Mouse (Mus musculus): ENCODE measurements around the gene Atp2a3. TPM values are rescaled to one million over a fixed set of nuclear protein-coding genes. Genes with fewer than 3 reads are reported as not detected.

The Atp2a3 gene
- polyA plus RNA-seq (2015; fragmentation: Nextera tagmentation; extraction: Ambion mirVana): 4.0 and 5.0 TPM in 2 replicates

- Histone ChIP-seq H3K4me1 (peaks cover 16% of the 10 kb centered on the region), H3K4me3 (replicated peaks) (peak within 1 kb of the TSS; percentile 40), H3K9me3 (replicated peaks) (no peaks in the 10 kb centered on the region), H3K36me3 (no peaks in the 10 kb centered on the region), H3K27me3 (peaks cover 48% of the 10 kb centered on the region), H3K9ac (no peak within 1 kb of the TSS), H3K27ac (replicated peaks) (no peak within 1 kb of the TSS), H3K4me2 (replicated peaks) (peak within 1 kb of the TSS; percentile 74)
- peak; percentile 26; the same call in 1 of the 2 replicates for ATAC-seq (ENCODE audit: insufficient number of reproducible peaks, low FRiP score, low TSS enrichment, low read depth)
- 3% methylated on average over 62 of the region's 70 CpGs for WGBS
Observed at GRCm38 (mm10) chr11:72961072-72961980, at the start of gene Atp2a3. TSS of gene Atp2a3 (plus strand) at chr11:72961169.

DNA sequence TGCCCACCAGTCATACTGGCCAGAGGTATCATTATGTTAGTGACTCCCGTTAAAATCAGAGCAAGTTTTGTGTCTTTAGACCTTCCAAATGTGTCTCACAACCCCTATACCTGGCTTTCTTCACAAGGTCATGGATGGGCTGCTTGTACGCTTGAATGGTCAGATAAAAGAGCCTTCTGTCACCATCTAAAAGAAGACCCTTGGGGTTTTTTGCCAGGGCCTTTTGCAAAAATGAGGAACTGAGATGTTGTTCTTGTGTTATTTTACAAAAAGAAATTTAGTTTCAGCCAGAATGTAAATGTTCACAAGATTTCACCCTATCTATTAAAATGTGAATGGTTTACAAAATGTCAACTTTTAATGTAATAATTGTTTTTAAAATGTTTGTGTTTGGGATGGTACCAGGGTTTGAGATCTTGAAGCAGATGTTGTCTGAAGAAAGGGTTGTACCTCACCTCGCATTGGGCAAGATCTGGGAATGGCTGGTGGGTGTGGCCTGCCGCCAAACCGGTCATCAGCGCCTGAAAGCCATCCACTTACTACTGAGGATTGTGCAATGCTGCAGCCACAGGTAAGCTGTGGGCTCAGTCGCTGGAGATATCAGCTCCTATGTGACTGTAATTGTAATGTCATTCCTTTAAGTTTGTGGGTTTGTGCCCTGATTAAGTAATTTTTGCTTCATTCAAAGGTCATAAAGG, 43.5 kb upstream of the Atp2a3 start:
- Histone ChIP-seq H3K9me3 (replicated peaks) (no peaks in the 10 kb centered on the region), H3K4me2 (replicated peaks) (no peak overlapping the region)

DNA sequence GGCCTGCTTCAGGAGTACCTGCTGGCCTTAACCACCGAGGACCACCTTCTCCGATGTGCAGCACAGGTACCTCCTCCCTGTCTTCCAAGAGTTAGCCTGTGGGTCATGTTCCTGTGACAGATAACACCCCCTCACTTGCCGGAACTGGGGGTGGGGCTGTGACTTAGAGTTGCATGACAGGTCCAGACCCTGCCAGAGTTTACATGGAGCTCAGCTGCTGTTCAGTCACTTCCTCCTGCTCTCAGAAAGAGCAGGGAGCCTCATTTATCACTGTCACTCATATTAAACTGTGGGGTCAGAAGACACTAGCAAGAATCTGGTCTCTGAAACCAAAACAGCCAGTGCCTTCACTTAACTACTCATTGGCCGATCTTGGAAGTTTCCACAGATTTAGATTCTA, 37.9 kb upstream of the Atp2a3 start:
- Histone ChIP-seq H3K9ac (no peak overlapping the region), H3K4me3 (replicated peaks) (no peak overlapping the region), H3K27me3 (no peaks in the 10 kb centered on the region), H3K27ac (replicated peaks) (no peak overlapping the region), H3K4me2 (replicated peaks) (no peak overlapping the region), H3K4me1 (no peaks in the 10 kb centered on the region), H3K9me3 (replicated peaks) (no peaks in the 10 kb centered on the region), H3K36me3 (peaks cover 51% of the 10 kb centered on the region)
- no peak for ATAC-seq (ENCODE audit: insufficient number of reproducible peaks, low FRiP score, low TSS enrichment, low read depth)
- 61% methylated on average over 4 of the region's 4 CpGs for WGBS

More for the DNA sequence above, 43.5 kb upstream of the Atp2a3 start:
- H3K27me3 ChIP-seq: no peaks in the 10 kb centered on the region
- peaks cover 77% of the 10 kb centered on the region for H3K36me3 ChIP-seq
- no peak overlapping the region for H3K27ac ChIP-seq (replicated peaks)
- no peak overlapping the region for H3K4me3 ChIP-seq (replicated peaks)
- 71% methylated on average over 7 of the region's 7 CpGs for WGBS
- H3K4me1 ChIP-seq: no peaks in the 10 kb centered on the region
- ATAC-seq (ENCODE audit: insufficient number of reproducible peaks, low FRiP score, low TSS enrichment, low read depth): no peak
- no peak overlapping the region for H3K9ac ChIP-seq

GRCm38 (mm10) chr11:72924458-72924857, 36.5 kb upstream of the Atp2a3 start:
- no peaks in the 10 kb centered on the region for H3K9me3 ChIP-seq (replicated peaks)
- no peak overlapping the region for H3K4me2 ChIP-seq (replicated peaks)
- 95% methylated on average over 1 of the region's 1 CpGs for WGBS
- no peak overlapping the region for H3K4me3 ChIP-seq (replicated peaks)
- H3K4me1 ChIP-seq: no peaks in the 10 kb centered on the region
- H3K36me3 ChIP-seq: peaks cover 42% of the 10 kb centered on the region
- ATAC-seq (ENCODE audit: insufficient number of reproducible peaks, low FRiP score, low TSS enrichment, low read depth): no peak
- no peak overlapping the region for H3K27ac ChIP-seq (replicated peaks)
- H3K9ac ChIP-seq: no peak overlapping the region
- no peaks in the 10 kb centered on the region for H3K27me3 ChIP-seq

DNA sequence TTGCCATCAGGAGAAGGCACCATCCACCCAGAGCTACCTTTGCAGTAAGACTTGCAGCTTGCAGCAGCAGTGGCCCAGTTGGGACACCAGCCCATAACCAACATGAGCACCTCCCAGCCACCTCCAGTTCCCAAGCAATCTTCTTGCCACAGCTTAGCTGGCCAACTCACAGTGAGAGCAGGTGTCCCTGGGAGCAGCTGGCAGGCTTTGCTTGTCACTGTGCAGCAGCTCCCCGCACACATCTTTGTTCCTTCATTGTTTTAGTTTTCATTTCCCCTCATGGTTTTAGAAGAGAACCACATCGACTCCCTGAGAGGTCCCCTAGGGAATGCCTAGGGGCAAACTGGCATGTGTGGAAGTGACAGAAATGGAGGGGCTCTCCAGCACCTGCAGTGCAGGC, 35.9 kb upstream of the Atp2a3 start:
- Histone ChIP-seq H3K27me3 (no peaks in the 10 kb centered on the region), H3K4me2 (replicated peaks) (no peak overlapping the region), H3K27ac (replicated peaks) (no peak overlapping the region), H3K9ac (no peak overlapping the region), H3K36me3 (peaks cover 38% of the 10 kb centered on the region), H3K9me3 (replicated peaks) (no peaks in the 10 kb centered on the region), H3K4me3 (replicated peaks) (no peak overlapping the region), H3K4me1 (no peaks in the 10 kb centered on the region)
- WGBS: 58% methylated on average over 2 of the region's 2 CpGs
- ATAC-seq (ENCODE audit: insufficient number of reproducible peaks, low FRiP score, low TSS enrichment, low read depth): no peak

- no peak overlapping the region for H3K4me3 ChIP-seq (replicated peaks)
- no peaks in the 10 kb centered on the region for H3K27me3 ChIP-seq
- H3K4me2 ChIP-seq (replicated peaks): no peak overlapping the region
- no peak overlapping the region for H3K9ac ChIP-seq
- peaks cover 27% of the 10 kb centered on the region for H3K36me3 ChIP-seq
- no peaks in the 10 kb centered on the region for H3K9me3 ChIP-seq (replicated peaks)
- no peak overlapping the region for H3K27ac ChIP-seq (replicated peaks)
- 54% methylated on average over 13 of the region's 13 CpGs for WGBS
- no peaks in the 10 kb centered on the region for H3K4me1 ChIP-seq
- ATAC-seq (ENCODE audit: insufficient number of reproducible peaks, low FRiP score, low TSS enrichment, low read depth): no peak
Observed at GRCm38 (mm10) chr11:72926226-72926890, 34.6 kb upstream of the Atp2a3 start.

- 63% methylated on average over 2 of the region's 2 CpGs for WGBS
- Histone ChIP-seq H3K27me3 (no peaks in the 10 kb centered on the region), H3K4me3 (replicated peaks) (no peak overlapping the region), H3K4me1 (no peaks in the 10 kb centered on the region), H3K9me3 (replicated peaks) (no peaks in the 10 kb centered on the region), H3K4me2 (replicated peaks) (no peak overlapping the region), H3K27ac (replicated peaks) (no peak overlapping the region), H3K9ac (no peak overlapping the region), H3K36me3 (peaks cover 17% of the 10 kb centered on the region)
- no peak for ATAC-seq (ENCODE audit: insufficient number of reproducible peaks, low FRiP score, low TSS enrichment, low read depth)
Observed at GRCm38 (mm10) chr11:72928516-72928915, 32.5 kb upstream of the Atp2a3 start.

DNA sequence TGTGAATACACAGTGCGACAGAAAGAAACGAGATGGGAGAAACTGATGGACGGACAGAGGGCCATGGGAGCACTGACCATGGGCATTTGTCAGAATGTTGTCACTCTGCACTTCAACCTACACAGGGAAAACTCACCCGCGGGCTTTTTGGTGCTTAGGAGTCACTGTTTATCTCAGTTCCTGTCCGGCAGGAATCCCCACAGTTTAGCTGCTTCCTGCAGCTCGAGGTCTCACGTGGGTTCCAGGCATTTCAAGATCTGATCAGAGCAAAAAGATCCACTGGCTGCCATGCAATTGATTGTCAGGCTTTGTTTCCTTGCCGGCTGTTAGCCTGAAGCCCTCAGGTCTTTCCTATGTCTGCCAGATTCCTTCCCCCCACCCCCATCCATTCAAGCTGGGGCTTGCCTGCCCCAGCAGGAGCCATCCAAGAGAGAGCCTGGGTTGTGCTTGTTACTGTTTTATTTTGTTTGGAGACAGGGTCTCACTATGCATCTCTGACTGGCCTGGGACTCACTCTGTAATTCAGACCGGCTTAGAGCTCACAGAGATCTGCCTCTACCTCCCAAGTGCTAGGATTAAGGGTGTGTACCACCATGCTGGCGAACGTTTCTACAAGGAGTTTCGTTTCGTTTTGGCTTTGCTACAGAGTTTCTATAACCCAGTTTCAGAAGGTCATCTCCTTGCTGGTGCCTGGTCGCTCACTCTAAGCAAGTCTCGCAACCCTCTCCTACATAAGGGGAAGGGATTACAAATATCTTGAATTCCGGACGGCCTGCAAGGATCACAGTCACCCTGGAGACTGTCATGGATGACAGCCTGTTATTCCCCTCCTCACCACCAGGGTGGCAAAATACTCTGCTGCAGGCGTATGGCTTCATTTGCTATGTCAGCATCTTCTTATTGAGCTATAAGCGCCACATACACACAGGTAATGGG, 20.5 kb upstream of the Atp2a3 start:
- H3K27me3 ChIP-seq: no peaks in the 10 kb centered on the region
- no peaks in the 10 kb centered on the region for H3K9me3 ChIP-seq (replicated peaks)
- H3K27ac ChIP-seq (replicated peaks): peak overlapping the region; percentile 63; the same call in 1 of the 2 replicates
- WGBS: 24% methylated on average over 20 of the region's 20 CpGs
- ATAC-seq (ENCODE audit: insufficient number of reproducible peaks, low FRiP score, low TSS enrichment, low read depth): no peak
- H3K4me3 ChIP-seq (replicated peaks): peak overlapping the region; percentile 42
- peak overlapping the region; percentile 42 for H3K4me2 ChIP-seq (replicated peaks)
- no peaks in the 10 kb centered on the region for H3K36me3 ChIP-seq
- peaks cover 16% of the 10 kb centered on the region for H3K4me1 ChIP-seq
- H3K9ac ChIP-seq: no peak overlapping the region

DNA sequence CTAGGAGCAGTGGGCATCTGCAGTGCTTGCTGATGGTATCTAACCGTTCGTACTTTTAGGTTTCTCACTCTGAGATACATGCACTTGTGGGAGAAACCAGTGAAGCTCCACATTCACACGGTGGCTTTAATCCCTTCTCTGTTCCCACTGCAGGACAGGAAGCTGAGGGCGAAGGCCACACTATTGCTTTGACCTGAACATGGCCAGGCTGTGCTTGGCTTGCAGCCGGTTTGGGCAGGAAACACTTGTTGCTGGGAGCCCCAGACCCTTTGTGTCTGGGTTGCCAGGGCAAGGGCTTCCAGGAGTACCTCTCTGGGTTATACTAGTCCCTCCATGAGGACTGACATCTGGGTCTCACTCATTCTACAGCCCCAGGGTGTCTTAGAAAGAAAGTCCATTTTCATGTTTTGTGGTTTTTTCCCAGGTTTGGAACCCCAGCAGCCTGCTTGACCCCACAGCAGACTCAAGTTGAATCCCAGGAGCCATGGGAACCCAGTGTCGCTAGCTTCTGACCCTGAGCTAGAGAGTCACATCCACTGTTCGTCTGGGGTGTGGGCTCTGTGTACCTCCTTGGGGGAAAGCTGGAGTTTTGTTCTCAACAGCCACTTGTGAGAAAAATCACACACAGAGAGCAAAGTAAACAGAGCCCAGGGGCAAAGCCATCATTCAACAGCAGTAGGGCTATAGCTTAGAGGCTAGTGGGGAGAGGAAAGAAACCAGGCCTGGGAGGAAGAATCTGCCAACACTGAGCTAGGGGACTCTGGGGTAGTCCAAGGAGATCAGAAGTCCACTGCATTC, 15.8 kb upstream of the Atp2a3 start:
- no peak for ATAC-seq (ENCODE audit: insufficient number of reproducible peaks, low FRiP score, low TSS enrichment, low read depth)
- H3K36me3 ChIP-seq: no peaks in the 10 kb centered on the region
- no peak overlapping the region for H3K27ac ChIP-seq (replicated peaks)
- peaks cover 27% of the 10 kb centered on the region for H3K4me1 ChIP-seq
- no peaks in the 10 kb centered on the region; the same call in 1 of the 2 replicates for H3K9me3 ChIP-seq (replicated peaks)
- H3K27me3 ChIP-seq: no peaks in the 10 kb centered on the region
- H3K4me2 ChIP-seq (replicated peaks): no peak overlapping the region
- no peak overlapping the region for H3K9ac ChIP-seq
- 47% methylated on average over 7 of the region's 7 CpGs for WGBS
- no peak overlapping the region for H3K4me3 ChIP-seq (replicated peaks)

Measured in embryonic facial prominence, embryonic 15.5 days (tissue).